Mouse (Mus musculus) kidney, postnatal 25 days (tissue): ENCODE measurements around the gene Ppip5k1.

Experiments used
- DNase-seq, 2 experiments: peaks; one replicate each; pipeline ENCODE4 v3.0.0; 2021; ENCODE audit warnings: mixed read lengths in 2 of 2

Ppip5k1 gene

DNA sequence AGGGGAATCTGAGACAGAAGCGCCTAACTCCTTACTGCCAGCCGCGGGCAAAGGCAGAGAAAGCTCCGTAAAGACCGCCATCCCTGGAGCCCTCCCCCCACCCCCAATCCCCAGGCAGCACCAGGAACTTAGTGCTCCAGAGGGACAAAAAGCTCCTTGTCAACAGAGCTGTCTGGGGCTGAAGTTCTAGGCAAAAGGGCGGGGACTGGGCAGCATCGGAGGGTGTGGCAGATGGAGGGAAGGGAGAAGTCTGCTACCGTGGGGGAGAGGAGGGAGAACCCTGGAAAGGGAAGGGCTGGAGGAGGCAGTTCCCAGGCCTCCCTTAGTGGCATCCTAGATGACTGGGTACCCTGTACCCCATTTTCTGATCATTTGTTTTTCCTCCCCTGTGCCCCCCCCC, 57.1 kb downstream of the Ppip5k1 start:
- DNase-seq: no peak

DNA sequence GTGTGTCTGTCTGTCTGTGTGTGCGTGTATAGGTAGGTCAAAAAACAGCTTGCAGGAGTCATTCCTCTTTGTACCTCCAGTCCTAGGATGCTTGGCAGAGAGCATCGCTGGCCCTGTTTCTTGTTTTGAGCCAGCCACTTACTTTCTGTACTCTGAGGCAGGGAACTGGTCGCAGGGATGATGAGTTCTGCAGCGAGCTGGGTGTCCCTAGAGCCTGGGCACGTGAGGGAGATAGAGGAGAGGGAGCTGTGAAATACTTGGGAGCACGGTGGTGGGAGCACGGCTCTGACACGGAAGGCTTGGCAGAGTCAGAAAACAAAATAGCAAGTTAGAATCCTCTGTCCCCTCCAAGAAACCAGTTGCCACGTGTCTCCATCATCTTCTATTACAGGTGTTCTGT, 57.5 kb downstream of the Ppip5k1 start:
- DNase-seq: no peak

DNA sequence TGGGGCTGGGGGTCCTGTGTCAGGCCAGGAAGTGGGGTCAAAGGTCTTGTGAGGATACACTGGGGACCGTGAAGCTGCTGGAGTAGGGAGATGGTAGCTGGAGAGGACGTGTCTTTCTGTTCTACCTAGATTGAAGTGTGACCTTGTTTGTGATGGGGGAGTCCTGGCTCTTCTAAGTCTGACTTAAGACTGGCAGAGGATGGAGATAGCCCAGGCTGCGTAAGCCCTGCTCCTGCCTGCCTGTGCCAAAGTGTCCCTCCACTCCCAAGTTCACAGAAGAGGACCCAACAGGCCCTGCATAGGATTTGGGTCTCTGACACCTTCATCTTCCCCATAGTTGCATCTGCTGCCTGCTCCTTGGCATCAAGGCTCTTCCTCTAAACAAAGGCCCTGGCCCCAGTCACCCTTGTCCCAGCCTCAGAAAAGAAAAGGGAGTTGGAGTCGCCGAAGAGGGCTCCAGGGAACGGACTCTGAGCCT, 58.4 kb downstream of the Ppip5k1 start:
- DNase-seq: no peak

DNA sequence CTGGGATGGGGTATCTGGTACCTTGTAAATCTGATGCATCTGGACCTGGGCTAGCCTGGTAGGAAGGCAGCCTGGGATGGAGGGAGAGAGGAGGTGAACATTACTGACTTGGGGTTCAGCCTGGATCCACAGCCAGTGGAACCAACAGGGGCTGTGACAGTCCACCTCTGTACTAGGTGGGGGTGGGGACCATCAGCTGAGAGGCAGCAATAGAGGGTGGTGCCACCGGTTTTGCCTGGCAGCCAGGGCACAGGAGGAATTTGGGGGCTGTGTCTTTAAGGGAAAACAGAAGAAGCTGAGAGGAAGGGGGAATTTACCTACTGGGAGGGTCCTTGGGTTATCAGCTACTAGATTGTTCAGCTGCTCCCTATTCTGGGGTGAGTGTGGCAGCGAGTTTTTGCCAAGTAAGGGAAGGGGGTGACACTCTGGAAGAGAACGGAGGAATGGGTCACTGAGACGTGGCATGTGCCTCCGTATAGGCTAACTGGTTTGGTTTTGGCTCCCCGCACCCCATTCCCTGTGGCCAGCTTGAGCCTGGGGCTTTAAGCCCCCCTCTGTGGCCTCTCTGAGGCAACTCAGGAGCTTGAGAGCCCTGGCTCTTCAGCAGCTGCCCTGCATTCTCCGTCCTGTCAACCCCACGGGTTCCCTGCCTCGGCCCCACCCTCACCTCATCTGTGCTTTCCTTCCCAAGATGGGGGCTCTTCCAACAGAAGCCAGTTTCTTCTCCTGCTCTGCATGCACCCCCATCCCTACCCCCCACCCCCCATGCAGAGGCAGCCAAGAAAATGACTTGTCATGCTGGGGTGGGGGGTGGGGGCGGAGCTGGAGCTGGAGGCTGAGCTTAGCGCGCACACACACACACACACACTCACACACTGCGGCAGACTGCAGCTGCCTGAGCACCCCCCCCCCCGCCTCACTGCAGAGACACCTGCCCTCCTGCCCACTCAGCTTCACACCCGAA, 59.3 kb downstream of the Ppip5k1 start:
- no peak for DNase-seq

DNA sequence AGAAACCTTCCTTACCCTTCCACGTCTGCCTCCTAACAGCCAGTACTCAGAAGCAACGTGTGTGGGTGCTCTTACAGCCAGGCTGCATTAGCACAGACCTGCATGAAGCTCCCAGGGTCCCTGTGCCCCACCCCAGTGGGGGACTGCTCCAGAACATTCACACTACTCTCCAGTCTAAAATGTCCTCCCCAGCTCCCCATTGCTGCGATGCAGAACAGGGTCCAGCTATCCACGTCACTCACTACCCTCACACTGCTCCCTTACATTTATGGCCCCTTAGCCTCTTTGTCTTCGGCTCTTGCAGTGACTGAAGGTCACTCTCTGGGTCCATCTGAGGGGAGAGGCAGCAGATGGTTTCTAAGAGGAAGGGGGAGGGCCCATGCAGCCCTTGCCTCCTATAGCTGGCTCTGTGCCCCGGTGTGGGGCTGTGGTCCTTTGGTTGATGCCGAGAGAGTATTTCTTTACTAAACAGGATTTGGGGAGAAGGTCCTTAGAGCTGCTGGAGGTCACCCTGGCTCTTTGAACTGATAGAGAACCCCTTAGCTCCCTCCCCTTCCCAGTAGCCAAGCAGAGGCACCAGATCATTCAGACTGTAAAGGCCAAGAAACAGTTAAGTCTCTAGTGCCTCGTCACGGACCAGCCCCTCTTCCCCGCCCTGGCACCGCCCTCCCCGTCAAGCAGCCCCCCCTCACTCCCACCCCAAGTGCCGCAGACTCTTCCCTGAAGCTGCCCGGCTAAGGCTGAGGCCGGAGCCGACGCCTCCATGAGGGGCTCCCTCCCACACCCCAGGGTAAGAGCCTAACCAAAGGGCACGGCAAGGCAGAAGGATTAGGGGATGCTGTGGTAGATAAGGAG, 60.2 kb downstream of the Ppip5k1 start:
- peak in 1 of 2 experiments; percentile 27 for DNase-seq

DNA sequence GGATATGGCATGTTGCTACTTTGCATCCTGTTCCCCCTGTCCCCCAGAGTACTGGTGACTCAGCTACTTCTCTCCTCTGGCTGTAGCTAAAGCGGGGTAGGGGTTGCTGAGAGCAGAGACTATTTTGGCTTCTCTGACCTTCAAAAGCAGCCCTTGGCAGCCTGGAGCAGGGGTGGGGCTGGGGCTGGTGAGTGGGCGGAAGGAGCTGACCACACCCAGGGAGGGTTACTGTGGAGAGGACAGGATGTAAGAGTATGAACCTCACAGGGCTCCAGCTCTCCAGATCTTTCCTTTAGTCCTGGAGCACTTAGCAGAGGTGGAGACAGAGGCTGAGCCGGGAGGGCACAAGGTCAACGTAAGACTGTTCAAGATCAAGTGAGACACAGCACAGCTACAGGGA, 61.0 kb downstream of the Ppip5k1 start:
- DNase-seq: peak; percentile 9 to 66

DNA sequence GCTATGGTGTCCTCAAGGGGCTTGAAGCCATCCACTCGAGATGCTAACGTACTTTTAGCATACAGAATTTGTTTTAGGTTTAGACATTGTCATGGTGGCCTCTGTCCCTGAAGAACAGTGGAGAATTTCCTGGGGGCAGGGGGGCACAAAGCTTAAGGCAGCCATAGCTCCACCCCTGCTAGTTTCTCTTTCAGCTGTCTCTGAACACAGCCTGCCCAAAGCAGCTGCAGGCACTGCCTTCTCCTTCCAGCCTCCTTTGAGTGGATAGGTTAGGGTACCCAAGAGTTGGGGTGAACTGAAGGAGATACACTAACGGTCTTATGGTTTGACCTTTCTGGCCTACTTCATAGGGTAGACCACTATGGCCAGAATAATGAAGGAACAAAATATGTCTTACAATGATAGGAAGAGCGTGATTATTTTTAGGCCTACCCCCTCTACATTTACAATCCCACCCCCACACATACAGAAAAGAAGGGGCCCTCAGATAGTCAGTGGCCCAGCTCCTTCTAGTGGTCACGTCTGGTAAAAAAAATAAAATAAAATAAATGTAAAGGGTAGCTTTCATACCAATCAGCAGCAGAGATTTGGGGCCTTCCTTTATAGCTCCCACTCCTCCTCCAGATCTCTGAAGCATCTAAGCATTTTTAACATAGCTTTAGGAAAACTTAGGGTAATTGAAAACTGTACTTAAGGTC, 62.7 kb downstream of the Ppip5k1 start:
- DNase-seq: no peak

DNA sequence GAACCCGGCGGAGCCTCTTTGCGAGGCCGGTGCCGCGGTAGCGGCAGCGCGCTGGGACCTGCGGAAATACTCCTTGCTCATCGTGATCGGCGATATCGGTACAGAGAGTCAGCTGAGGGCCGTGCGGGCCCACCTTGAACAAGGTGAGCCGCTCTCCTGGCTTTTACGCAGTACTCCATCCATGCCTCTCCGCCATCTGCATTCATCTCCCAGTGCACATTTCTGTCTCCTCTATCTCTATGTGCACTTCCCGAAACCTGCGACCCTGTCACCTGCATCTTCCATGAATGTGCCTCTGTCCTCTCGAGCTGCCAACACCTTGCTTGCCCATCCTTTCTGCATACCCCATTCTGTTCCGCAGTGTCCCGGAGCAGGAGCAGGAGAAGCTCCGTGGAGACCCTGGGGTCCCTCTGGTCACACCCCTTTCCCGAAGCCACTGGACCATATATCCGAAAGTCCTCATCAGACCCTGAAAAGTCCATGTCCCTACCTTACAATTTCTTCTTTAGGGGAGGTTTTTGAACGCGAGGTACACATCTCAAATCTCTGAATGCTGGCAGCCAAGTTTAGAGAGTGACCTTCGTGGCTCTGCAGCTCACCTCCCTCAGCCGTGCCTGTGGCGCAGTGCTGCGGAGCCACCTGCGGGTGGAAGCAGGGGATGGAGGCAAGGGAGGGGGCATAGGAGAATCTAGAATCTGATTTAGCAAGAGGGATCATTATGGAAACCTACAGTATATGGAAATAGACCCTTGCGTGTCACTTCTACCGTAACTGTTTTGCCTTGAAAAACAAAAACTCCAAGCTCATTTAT, 65.3 kb downstream of the Ppip5k1 start:
- no peak for DNase-seq

DNA sequence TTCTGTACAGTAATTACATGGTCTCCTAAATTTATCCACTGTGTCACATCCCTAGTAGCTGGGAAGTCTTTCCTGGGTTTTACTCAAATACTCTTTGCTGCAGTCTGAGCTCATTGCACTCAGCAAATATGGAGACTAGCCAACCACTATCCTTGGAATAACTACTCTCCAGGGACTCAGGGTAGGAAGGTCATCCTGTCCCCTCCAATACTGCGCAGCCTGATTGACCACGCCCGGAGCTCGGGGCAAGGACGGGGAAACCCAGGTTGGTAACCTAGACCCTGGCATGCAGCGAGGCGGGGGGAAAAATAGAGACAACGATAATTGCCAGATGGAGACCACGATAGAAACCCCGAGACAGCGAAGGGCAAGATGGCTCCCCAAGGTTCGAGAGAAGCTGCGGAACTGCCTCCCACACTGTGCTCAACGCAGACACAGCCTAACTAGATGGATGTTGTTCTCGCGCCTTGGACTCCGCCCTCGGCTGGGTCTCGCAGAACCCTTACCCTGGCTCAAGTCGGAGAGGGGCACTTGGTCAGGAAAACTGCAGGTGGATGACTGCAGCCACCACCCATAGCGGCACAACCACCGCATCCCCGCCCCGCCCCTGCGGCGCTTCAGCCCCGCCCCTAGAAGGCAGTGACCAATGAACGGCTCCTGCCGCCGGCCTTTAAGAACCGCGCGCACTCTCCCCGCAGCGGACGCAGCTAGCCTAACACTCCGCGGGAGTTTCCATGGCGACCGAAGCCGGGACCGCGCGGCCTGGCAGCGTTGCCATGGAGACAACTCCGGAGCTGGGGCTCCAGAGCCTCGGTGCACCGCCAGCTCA, 66.1 kb downstream of the Ppip5k1 start, which contains the start of gene Map1a:
Gene Map1a, plus strand, starts transcription at position 700 of the 829 bp plus-strand sequence.
- peak; percentile 92 to 95 for DNase-seq

DNA sequence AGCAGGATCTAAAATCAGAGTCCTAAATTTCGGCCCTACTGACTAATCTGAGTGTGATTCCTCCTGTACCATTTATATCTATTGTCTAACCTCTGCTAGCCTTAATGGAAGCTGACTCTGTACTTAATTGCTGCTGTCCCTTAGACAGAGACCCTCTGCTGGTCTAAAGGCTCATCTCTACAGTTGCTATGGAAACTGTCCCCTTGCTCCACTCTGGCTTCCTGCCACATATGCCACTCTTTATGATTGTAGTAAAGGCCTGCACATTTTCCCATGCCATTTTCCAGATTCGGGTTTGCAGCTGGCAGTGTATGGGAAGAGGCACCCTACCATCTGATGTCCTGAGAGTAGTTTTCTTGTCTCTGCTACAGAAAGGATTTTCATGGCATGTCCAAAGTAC, 67.3 kb downstream of the Ppip5k1 start:
- DNase-seq: no peak

DNA sequence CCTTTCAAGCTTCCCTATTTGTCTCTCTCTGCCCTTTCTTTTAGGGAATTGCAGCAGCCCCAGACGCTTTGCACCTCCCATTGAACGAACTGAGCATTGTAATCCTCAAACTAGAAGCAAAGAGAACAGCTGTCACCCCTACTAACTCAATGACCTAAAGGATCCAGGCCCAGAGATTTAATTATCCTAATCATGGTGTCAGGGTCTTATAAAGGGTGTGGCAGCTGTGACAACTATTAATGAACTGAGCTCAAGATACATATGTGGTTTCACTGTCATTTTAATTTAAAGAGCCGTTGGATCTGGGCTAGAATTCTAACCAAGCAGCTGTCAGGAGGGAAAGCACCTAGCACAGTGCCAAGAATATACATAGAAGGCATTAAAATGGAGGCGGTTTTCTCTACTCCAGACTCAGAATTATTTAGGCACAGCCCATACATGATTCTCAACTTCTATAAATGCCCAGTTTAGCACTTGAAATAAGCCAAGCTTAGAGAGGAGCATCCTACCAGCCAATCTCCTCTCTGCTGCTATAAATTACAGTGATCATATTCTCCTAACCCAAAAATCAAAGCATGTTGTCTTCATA, 83.2 kb downstream of the Ppip5k1 start:
- DNase-seq: no peak

DNA sequence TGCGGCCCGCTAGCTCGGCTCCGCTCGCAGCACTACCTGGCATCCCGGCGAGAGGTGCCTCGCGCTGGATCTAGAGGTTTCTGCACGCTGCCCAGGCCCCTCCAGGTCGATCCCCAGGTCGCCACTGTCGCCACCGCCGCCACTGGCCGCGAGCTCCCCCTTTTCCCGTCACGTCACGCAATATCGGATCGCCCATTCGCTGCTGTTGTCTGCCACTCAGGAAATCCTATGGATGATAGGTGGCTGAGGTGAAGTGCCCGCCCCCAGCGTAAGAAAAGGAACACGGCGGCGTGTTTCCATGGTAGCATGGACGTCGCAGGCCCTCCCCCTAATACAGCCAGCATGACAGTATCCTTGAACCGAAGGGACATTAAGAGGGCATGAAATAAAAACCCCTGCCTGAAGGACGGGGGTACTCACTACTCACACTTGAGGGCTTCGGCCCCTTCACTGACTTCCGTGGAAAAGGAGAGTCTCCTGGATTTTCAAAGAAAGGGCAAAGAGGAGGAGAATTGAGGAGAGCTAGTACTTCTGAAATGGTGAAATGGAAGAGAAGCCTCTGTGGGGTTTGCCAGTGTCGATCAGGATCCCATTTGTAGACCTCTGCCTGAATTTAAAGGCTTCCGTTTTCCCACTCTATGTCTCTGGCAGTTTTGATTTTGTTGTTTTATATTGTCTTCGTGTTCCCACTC, 83.8 kb downstream of the Ppip5k1 start, which contains the start of gene Trp53bp1:
Gene Trp53bp1, minus strand, starts transcription at position 172 of the 692 bp plus-strand sequence.
- peak; percentile 98 for DNase-seq

DNA sequence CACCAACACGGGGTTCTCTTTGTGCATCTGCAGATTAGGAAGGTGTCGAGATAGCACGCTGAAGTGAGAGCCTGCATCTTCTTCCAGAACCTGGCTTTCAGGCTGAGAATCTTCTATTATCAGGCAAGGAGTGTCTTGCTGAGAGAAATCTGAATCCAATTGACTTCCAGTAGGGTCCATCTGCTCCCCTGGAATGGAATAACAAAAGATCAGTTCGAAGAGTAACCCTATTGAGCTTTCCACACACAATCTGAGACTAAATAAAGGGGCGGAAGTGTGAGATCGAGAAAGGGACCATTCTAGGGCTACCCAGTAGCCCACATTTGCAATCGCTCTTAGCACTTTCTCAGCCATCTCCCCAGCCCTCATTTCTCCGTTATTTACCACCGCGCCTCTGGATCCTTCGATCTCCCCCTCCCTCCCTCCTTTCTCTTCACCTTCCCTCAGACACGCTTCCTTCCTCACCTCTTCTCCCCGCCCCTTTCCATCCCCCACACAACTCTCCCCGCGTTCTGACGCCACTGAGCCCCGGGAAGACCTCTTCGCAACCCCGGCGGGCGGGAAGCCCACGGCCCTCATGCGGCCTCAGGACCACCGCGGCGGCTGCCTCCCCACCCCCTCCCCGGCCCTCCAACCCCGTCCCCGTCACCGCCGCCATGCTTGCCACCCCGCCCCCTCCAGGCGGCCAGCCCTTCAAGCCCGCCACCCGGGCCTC, 84.5 kb downstream of the Ppip5k1 start:
- DNase-seq: no peak

DNA sequence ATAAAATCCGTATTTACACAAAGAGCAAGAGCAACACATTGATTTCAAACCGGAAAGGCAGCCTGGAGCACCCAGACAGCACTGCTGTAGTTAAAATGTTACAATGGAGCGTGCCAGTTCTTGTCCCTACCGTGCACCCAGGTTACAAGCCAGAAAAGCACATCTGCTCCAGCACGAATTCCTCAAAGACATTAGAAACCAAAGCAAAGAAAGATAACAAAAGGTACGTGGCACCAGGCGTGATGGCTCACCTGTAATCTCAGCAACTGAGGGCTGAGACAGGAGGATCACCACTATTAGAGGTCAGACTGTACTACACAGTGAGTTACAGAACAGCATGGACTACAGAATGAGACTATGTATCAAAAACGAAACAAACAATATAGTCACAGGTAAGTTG, 86.8 kb downstream of the Ppip5k1 start:
- no peak for DNase-seq
